Mouse (Mus musculus) ES-Bruce4 (cell line): ENCODE results near the gene Zfp773. TPM values are rescaled to one million over a fixed set of nuclear protein-coding genes. Genes with fewer than 3 reads are reported as not detected.

ENCODE experiments used
- H3K27ac ChIP-seq: 2 replicates; pipeline ENCODE4 v1.5.1; 2012; ENCODE audit warnings: low read length, inconsistent platforms; ENCODE audit not compliant: insufficient read depth
- H3K27me3 ChIP-seq: 2 replicates; pipeline ENCODE4 v1.6.1; 2012; ENCODE audit warnings: mild to moderate bottlenecking, low read length, inconsistent platforms; ENCODE audit not compliant: control insufficient read depth, poor library complexity, insufficient read depth, severe bottlenecking
- H3K36me3 ChIP-seq: 2 replicates; pipeline ENCODE4 v1.6.1; 2012; ENCODE audit warnings: inconsistent platforms, mild to moderate bottlenecking, low read length, moderate library complexity; ENCODE audit not compliant: control insufficient read depth, poor library complexity, insufficient read depth, severe bottlenecking
- H3K4me1 ChIP-seq: one replicate; pipeline ENCODE4 v1.8.1; 2011; ENCODE audit warnings: low read length; ENCODE audit not compliant: control insufficient read depth, insufficient read depth
- H3K4me3 ChIP-seq: 2 replicates; pipeline ENCODE4 v1.5.1; 2011; ENCODE audit warnings: low read depth, mild to moderate bottlenecking, low read length
- H3K9ac ChIP-seq: 2 replicates; pipeline ENCODE4 v1.6.1; 2012; ENCODE audit warnings: low read depth, mild to moderate bottlenecking, inconsistent platforms; ENCODE audit not compliant: poor library complexity, severe bottlenecking
- H3K9me3 ChIP-seq: replicated peaks from 2 replicates; pipeline ENCODE4 v1.6.1; 2012; ENCODE audit warnings: mild to moderate bottlenecking, low read length, inconsistent platforms; ENCODE audit not compliant: control insufficient read depth, poor library complexity, insufficient read depth, severe bottlenecking
- CTCF ChIP-seq: IDR thresholded peaks from one replicate; pipeline ENCODE4 v1.8.1; 2011; ENCODE audit warnings: low read depth, low read length
- EP300 ChIP-seq: IDR thresholded peaks from 2 replicates; pipeline ENCODE4 v1.6.1; 2011; ENCODE audit warnings: low read depth, low read length; ENCODE audit not compliant: insufficient read depth
- POLR2A ChIP-seq: IDR thresholded peaks from one replicate; pipeline ENCODE4 v1.8.1; 2011; ENCODE audit warnings: low read length; ENCODE audit not compliant: insufficient read depth
- polyA plus RNA-seq: library from polyadenylated mRNA; stranded (reverse); fragments of >200 nt; gene quantifications from 2 replicates; pipeline ENCODE4 v1.2.4, GENCODE M21; 2011; ENCODE audit warnings: low read depth; ENCODE audit not compliant: missing spikeins, insufficient read depth, insufficient read length

Zfp773 gene
- polyA plus RNA-seq, 1 experiment: 1.9 TPM

DNA sequence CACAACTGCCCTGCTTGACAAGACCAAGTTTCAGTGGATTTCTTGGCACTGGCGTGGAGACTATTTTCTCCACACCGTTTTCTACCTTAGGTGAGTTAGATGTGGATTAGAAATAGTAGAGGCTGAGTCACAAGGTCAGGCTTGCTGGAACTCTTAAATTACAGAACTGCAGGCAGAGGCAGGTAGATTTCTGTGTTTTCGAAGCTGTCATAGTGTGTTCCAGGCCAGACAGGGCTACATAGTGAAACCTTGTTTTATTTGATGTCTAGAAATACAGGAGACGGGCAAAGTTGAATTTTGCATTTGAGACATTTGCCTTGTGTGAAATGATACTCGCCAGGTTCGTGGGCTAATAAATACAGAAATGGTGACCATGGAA lies 15.0 kb downstream of the Zfp773 start:
- no peaks in the 10 kb centered on the region for H3K9me3 ChIP-seq
- H3K4me3 ChIP-seq: no peak overlapping the region
- no peaks in the 10 kb centered on the region for H3K27me3 ChIP-seq
- no peak overlapping the region for H3K9ac ChIP-seq
- TF ChIP-seq EP300 (no peak), CTCF (no peak), POLR2A (no peak)
- H3K36me3 ChIP-seq: no peaks in the 10 kb centered on the region; the same call in none of the 2 replicates
- no peak overlapping the region for H3K27ac ChIP-seq
- no peaks in the 10 kb centered on the region for H3K4me1 ChIP-seq

DNA sequence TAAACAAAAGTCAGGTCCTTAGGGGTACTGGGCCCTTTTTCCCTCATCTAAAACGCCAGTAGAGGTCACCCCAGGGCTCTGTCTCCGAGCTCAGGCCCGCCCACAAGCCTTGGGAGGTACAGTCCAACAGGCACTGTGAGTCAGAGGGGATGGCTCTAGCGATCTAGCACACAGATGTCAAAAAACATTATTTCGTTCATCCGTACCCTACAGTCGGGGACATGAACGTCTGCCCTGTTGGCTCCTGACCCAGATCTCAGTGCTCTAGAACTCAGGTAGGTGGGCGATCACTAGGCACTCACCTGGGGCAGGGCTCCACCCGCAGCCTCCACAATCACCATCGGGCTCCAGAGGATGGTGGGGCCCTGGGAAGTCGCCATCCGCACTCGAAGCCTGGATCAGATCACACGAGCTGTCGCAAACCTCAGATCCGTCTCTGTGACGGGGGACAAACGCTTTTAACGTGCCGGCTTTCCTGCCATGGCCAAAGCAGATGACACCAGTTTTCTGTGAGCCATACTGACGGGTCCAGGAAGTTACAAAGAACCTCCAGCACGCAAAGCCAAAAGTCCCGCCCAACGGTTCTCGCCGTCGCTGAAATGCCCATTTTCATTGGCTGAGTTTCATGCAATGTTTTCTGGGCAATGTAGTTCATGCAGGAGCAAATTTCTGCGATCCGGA lies 15.5 kb downstream of the Zfp773 start, which contains the start of gene Zfp954:
Zfp954 (minus strand) TSS at position 568 of the 681 bp plus-strand sequence.
- TF ChIP-seq POLR2A (peak; percentile 27), EP300 (no peak), CTCF (peak; percentile 57)
- Histone ChIP-seq H3K4me1 (no peaks in the 10 kb centered on the region), H3K27ac (no peak within 1 kb of the TSS), H3K27me3 (no peaks in the 10 kb centered on the region), H3K9ac (peak within 1 kb of the TSS; percentile 38; the same call in 1 of the 2 replicates), H3K36me3 (peaks cover 4% of the 10 kb centered on the region), H3K4me3 (peak within 1 kb of the TSS; percentile 96), H3K9me3 (no peaks in the 10 kb centered on the region)

- Histone ChIP-seq H3K27ac (no peak overlapping the region), H3K36me3 (peaks cover 14% of the 10 kb centered on the region), H3K9me3 (no peaks in the 10 kb centered on the region), H3K9ac (no peak overlapping the region), H3K4me1 (no peaks in the 10 kb centered on the region), H3K27me3 (no peaks in the 10 kb centered on the region), H3K4me3 (no peak overlapping the region)
- no peak for TF ChIP-seq CTCF
- no peak for TF ChIP-seq POLR2A
- no peak for TF ChIP-seq EP300
Observed at GRCm38 (mm10) chr7:7118441-7118840, 18.1 kb downstream of the Zfp773 start.

GRCm38 (mm10) chr7:7108501-7108900 lies 28.1 kb downstream of the Zfp773 start:
- H3K27me3 ChIP-seq: no peaks in the 10 kb centered on the region
- TF ChIP-seq CTCF: no peak
- TF ChIP-seq EP300: no peak
- no peak for TF ChIP-seq POLR2A
- H3K9ac ChIP-seq: peak overlapping the region; percentile 6; the same call in 1 of the 2 replicates
- no peaks in the 10 kb centered on the region for H3K4me1 ChIP-seq
- no peak overlapping the region for H3K27ac ChIP-seq
- H3K36me3 ChIP-seq: no peaks in the 10 kb centered on the region
- peak overlapping the region; percentile 70 for H3K4me3 ChIP-seq
- 0 out of 2 replicates have a peak, but pooled peaks cover 2% of the 10 kb centered on the region for H3K9me3 ChIP-seq

Other genes starting within 250 kb of the Zfp773 start
- gene Aurkc, start 141.5 kb downstream of the Zfp773 start, polyA plus RNA-seq: 1.6 TPM in 1 of 2 replicates, not detected in the other
- 7.3 and 8.2 TPM in 2 replicates for gene Zfp954, start 15.3 kb downstream of the Zfp773 start, polyA plus RNA-seq
- 6.5 and 7.4 TPM in 2 replicates for gene Zfp418, start 34.6 kb upstream of the Zfp773 start, polyA plus RNA-seq
- 5.2 and 5.4 TPM in 2 replicates for gene Zfp772, start 73.2 kb upstream of the Zfp773 start, polyA plus RNA-seq
- not detected in 2 replicates for gene Vmn2r29, start 110.6 kb upstream of the Zfp773 start, polyA plus RNA-seq
- gene Gm45844, start 141.5 kb upstream of the Zfp773 start, polyA plus RNA-seq: 0.38 and 0.73 TPM in 2 replicates
- 9.4 and 11.3 TPM in 2 replicates for gene Clcn4, start 164.1 kb upstream of the Zfp773 start, polyA plus RNA-seq
- gene Vmn2r30, start 200.9 kb upstream of the Zfp773 start, polyA plus RNA-seq: 0.12 TPM in 1 of 2 replicates, not detected in the other
- not detected in 2 replicates for gene Gm45783, start 237.8 kb upstream of the Zfp773 start, polyA plus RNA-seq